Mouse (Mus musculus): Measurements from ENCODE around the gene Zfp568. TPM values are rescaled to one million over a fixed set of nuclear protein-coding genes. Genes with fewer than 3 reads are reported as not detected.
"Not testable (repeated sequence)": the region's sequence is repeated elsewhere in the genome, so short reads cannot be mapped to it uniquely, and the experiment has no call there.

Gene Zfp568
- total RNA-seq (2021): 10 to 100 TPM; 22.8 to 26.2 TPM
- long read RNA-seq, experiment 1, partial matches to known transcripts: 0 of 7 reads
- long read RNA-seq, experiment 1, other reads (novel, unspliced or antisense): 7 of 7 reads
- long read RNA-seq, experiment 2, partial matches to known transcripts: 0 of 6 reads
- long read RNA-seq, experiment 2, other reads (novel, unspliced or antisense): 6 of 6 reads

- peak; percentile 88 to 91 for DNase-seq (ENCODE audit: low spot score in 2 of 2)
Observed at GRCm38 (mm10) chr7:29983690-29984380, at the start of gene Zfp568. TSS of gene Zfp568 (plus strand) at chr7:29983955.

GRCm38 (mm10) chr7:29938856-29939255 is 44.9 kb upstream of the Zfp568 start:
- no peak for DNase-seq (ENCODE audit: low spot score in 2 of 2)

- no peak for DNase-seq (ENCODE audit: low spot score in 2 of 2)
Observed at GRCm38 (mm10) chr7:29941027-29941426, 42.7 kb upstream of the Zfp568 start.

GRCm38 (mm10) chr7:29942740-29943139 is 41.0 kb upstream of the Zfp568 start:
- DNase-seq (ENCODE audit: low spot score in 2 of 2): no peak

GRCm38 (mm10) chr7:29943720-29944119 is 40.0 kb upstream of the Zfp568 start:
- no peak for DNase-seq (ENCODE audit: low spot score in 2 of 2)

- no peak for DNase-seq (ENCODE audit: low spot score in 2 of 2)
Observed at GRCm38 (mm10) chr7:29944201-29944600, 39.6 kb upstream of the Zfp568 start.

GRCm38 (mm10) chr7:29953086-29953485 is 30.7 kb upstream of the Zfp568 start:
- no peak for DNase-seq (ENCODE audit: low spot score in 2 of 2)

GRCm38 (mm10) chr7:29953513-29954401 is 30.0 kb upstream of the Zfp568 start, which contains the start of gene Zfp74:
TSS of gene Zfp74 (minus strand) at chr7:29954089.
- DNase-seq (ENCODE audit: low spot score in 2 of 2): peak; percentile 35 to 67

- peak in 1 of 2 experiments; percentile 13 for DNase-seq (ENCODE audit: low spot score in 2 of 2)
Observed at GRCm38 (mm10) chr7:29954731-29955130, 29.0 kb upstream of the Zfp568 start.

GRCm38 (mm10) chr7:29956257-29956656 is 27.5 kb upstream of the Zfp568 start:
- no peak for DNase-seq (ENCODE audit: low spot score in 2 of 2)

GRCm38 (mm10) chr7:29958125-29958724 is 25.5 kb upstream of the Zfp568 start:
- no peak for DNase-seq (ENCODE audit: low spot score in 2 of 2)

- no peak for DNase-seq (ENCODE audit: low spot score in 2 of 2)
Observed at GRCm38 (mm10) chr7:29959004-29959403, 24.8 kb upstream of the Zfp568 start.

GRCm38 (mm10) chr7:29965115-29965810 is 18.5 kb upstream of the Zfp568 start:
- DNase-seq (ENCODE audit: low spot score in 2 of 2): not testable (repeated sequence)

GRCm38 (mm10) chr7:29970686-29971085 is 13.1 kb upstream of the Zfp568 start:
- no peak for DNase-seq (ENCODE audit: low spot score in 2 of 2)

GRCm38 (mm10) chr7:29980761-29981160 is 3.0 kb upstream of the Zfp568 start:
- DNase-seq (ENCODE audit: low spot score in 2 of 2): no peak

- no peak for DNase-seq (ENCODE audit: low spot score in 2 of 2)
Observed at GRCm38 (mm10) chr7:29981455-29981854, 2.3 kb upstream of the Zfp568 start.

- DNase-seq (ENCODE audit: low spot score in 2 of 2): no peak
Observed at GRCm38 (mm10) chr7:29981860-29982259, 1.9 kb upstream of the Zfp568 start.

- DNase-seq (ENCODE audit: low spot score in 2 of 2): no peak
Observed at GRCm38 (mm10) chr7:29982341-29982740, 1.4 kb upstream of the Zfp568 start.

GRCm38 (mm10) chr7:29982931-29983330 is 824 bp upstream of the Zfp568 start:
- no peak for DNase-seq (ENCODE audit: low spot score in 2 of 2)

- DNase-seq (ENCODE audit: low spot score in 2 of 2): no peak
Observed at GRCm38 (mm10) chr7:29983340-29983689, 440 bp upstream of the Zfp568 start.

- DNase-seq (ENCODE audit: low spot score in 2 of 2): no peak
Observed at GRCm38 (mm10) chr7:29986101-29986500, 2.3 kb downstream of the Zfp568 start.

All from adrenal gland, postnatal 4 days (tissue).